In the genomic region with DNA sequence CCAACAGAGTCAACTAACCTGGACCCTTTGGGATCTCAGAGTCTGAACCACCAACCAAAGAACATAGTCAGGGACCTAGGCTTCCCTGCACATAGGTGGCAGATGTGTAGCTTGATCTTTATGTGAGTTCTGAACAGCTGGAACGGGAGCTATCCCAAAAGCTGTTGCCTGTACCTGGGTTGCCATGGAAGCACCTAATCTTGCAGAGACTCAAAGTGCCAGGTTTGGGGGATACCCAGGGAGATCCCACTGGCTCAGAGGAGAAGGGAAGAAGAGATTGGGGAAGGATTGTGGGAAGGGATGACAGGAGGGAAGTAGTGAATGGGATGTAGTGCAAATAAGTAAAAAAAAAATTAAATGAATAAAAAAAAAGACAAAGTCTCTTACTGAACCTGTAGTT, we compare ENCODE assay signal across 27 mouse cellular contexts.
"Had no signal": no experiment of that assay in that cellular context is flagged by ENCODE, and none has a peak within 500 bp of the region (broad histone marks: within the 10 kb centered on the region; RNA-seq: fewer than 3 reads in every experiment).

No protein-coding gene starts in this region.

- DNase-seq: cerebellum, adult 2 months; cerebellum, adult 8-10 months; cerebellum, adult 9-10 months; cerebellum, adult 9-11 months; cerebellum, postnatal 10 days; cerebellum, postnatal 14 days; cerebellum, postnatal 25 days; cerebellum, postnatal 36 days; embryo, embryonic 11 days; forebrain, postnatal 0 days; gastrocnemius, adult 2 months; gastrocnemius, postnatal 10 days; gastrocnemius, postnatal 14 days; gastrocnemius, postnatal 25 days; gastrocnemius, postnatal 36 days; heart, adult 2 months had no signal

- ATAC-seq: forebrain, embryonic 13.5 days; forebrain, embryonic 14.5 days; forebrain, embryonic 15.5 days; forebrain, embryonic 16.5 days; forebrain, postnatal 0 days had no signal

- H3K4me3 ChIP-seq: embryonic facial prominence, embryonic 10.5 days; embryonic facial prominence, embryonic 12.5 days; embryonic facial prominence, embryonic 13.5 days; embryonic facial prominence, embryonic 15.5 days; erythroblast, embryonic 14.5 days; forebrain, embryonic 10.5 days; forebrain, embryonic 12.5 days; forebrain, embryonic 13.5 days; forebrain, embryonic 15.5 days; gastrocnemius, adult 2 months; heart, adult 2 months had no signal

- H3K27ac ChIP-seq: embryonic facial prominence, embryonic 10.5 days; embryonic facial prominence, embryonic 12.5 days; embryonic facial prominence, embryonic 13.5 days; embryonic facial prominence, embryonic 15.5 days; forebrain, embryonic 10.5 days; forebrain, embryonic 12.5 days; forebrain, embryonic 13.5 days; forebrain, embryonic 15.5 days; gastrocnemius, adult 2 months; heart, adult 2 months had no signal

- H3K9me3 ChIP-seq: embryonic facial prominence, embryonic 10.5 days; embryonic facial prominence, embryonic 12.5 days; embryonic facial prominence, embryonic 13.5 days; embryonic facial prominence, embryonic 15.5 days; forebrain, embryonic 10.5 days; forebrain, embryonic 12.5 days; forebrain, embryonic 13.5 days; forebrain, embryonic 15.5 days had no signal

- H3K9ac ChIP-seq: embryonic facial prominence, embryonic 12.5 days; embryonic facial prominence, embryonic 13.5 days; embryonic facial prominence, embryonic 15.5 days; forebrain, embryonic 12.5 days; forebrain, embryonic 13.5 days; forebrain, embryonic 15.5 days; forebrain, postnatal 0 days had no signal

- H3K36me3 ChIP-seq: embryonic facial prominence, embryonic 10.5 days; embryonic facial prominence, embryonic 12.5 days; embryonic facial prominence, embryonic 13.5 days; embryonic facial prominence, embryonic 15.5 days; forebrain, embryonic 10.5 days; forebrain, embryonic 12.5 days; forebrain, embryonic 15.5 days had no signal

- H3K4me2 ChIP-seq: embryonic facial prominence, embryonic 12.5 days; embryonic facial prominence, embryonic 13.5 days; embryonic facial prominence, embryonic 15.5 days; forebrain, embryonic 12.5 days; forebrain, embryonic 13.5 days; forebrain, embryonic 15.5 days had no signal

- H3K27me3 ChIP-seq: embryonic facial prominence, embryonic 12.5 days; embryonic facial prominence, embryonic 13.5 days; embryonic facial prominence, embryonic 15.5 days; forebrain, embryonic 12.5 days; forebrain, embryonic 13.5 days; forebrain, embryonic 15.5 days had no signal

- H3K4me1 ChIP-seq: embryonic facial prominence, embryonic 10.5 days; embryonic facial prominence, embryonic 12.5 days; embryonic facial prominence, embryonic 13.5 days; embryonic facial prominence, embryonic 15.5 days; forebrain, embryonic 10.5 days; forebrain, embryonic 12.5 days; forebrain, embryonic 15.5 days had no signal
